Mouse (Mus musculus): ENCODE results near the gene Snx30. TPM values are rescaled to one million over a fixed set of nuclear protein-coding genes. Genes with fewer than 3 reads are reported as not detected.

The Snx30 gene
- polyA plus RNA-seq, 1 experiment from 2014 or later, result 3.4 TPM

DNA sequence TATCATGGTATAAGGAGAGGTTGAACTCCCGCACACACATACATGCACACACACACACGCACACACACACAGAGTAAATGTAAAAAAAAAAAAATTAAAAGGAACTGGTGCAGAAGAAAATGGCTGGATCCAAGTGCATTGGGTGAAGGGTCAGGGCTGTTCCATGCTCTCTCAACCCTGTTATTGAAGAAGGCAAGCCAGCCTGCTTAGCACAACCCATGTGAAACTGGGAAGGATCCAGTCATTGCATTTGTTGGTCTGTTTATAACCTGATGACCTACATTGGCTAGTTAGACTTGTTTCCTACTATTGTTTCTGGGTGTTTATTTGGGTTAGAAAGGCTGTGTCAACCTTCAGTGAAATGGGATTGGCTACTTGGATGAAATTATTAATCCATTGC, 103.1 kb downstream of the Snx30 start:
- Histone ChIP-seq H3K4me3 (replicated peaks) (no peak overlapping the region), H3K27me3 (peaks cover 5% of the 10 kb centered on the region), H3K9me3 (replicated peaks) (no peaks in the 10 kb centered on the region), H3K4me2 (no peak overlapping the region), H3K36me3 (no peaks in the 10 kb centered on the region), H3K4me1 (replicated peaks) (no peaks in the 10 kb centered on the region), H3K9ac (no peak overlapping the region), H3K27ac (no peak overlapping the region)
- DNase-seq, result no peak
- ATAC-seq (ENCODE audit: low read depth), result no peak
- 76% methylated on average over 2 of the region's 2 CpGs for WGBS (ENCODE audit: insufficient replicate concordance)

DNA sequence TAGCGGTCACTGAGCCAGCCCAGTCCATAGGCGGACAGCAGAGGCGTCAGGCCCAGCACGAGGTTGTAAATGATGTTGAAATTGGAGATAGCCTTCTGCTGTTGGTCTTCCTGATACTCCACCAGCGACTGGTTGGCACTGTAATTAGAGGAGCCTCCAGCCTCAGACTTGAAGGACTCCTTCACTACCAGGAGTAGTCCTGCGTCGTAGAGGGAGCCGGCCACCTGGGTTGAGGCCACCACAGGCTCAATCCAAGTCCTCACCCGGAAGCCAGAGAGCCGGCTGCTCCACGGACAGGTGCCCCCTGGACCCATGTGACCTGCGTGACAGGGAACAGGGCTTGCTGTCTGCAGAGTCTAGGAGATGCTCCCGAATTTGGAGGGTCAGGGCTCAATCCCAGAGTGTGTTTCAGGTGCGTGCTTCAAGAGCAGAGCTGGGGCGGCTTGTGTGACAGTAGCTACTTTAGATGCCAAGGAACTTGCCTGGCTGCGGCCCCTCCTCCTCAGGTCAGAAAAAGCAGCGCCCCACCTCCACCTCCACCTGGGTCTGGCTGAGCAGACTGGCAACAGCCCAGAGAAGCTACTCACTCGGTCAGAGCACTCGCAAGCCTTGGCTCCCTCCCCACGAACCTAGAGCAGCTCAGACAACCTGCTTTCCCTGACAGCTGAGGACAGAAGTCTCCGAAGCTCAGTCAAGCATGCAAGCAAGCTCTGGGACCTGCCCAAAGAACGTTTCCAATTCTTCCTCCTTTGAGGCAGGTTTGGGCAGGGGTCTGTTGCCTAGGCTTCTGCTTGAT, 109.2 kb downstream of the Snx30 start, which contains the start of gene Slc46a2:
TSS of gene Slc46a2 (minus strand) at position 449 of the 796 bp plus-strand sequence.
- Histone ChIP-seq H3K9ac (no peak within 1 kb of the TSS), H3K4me2 (no peak within 1 kb of the TSS), H3K27me3 (peaks cover 22% of the 10 kb centered on the region), H3K27ac (no peak within 1 kb of the TSS), H3K9me3 (replicated peaks) (no peaks in the 10 kb centered on the region), H3K36me3 (no peaks in the 10 kb centered on the region), H3K4me3 (replicated peaks) (no peak within 1 kb of the TSS), H3K4me1 (replicated peaks) (no peaks in the 10 kb centered on the region)
- ATAC-seq (ENCODE audit: low read depth) (no peak), DNase-seq (no peak)
- WGBS (ENCODE audit: insufficient replicate concordance), result 18% methylated on average over 22 of the region's 22 CpGs

DNA sequence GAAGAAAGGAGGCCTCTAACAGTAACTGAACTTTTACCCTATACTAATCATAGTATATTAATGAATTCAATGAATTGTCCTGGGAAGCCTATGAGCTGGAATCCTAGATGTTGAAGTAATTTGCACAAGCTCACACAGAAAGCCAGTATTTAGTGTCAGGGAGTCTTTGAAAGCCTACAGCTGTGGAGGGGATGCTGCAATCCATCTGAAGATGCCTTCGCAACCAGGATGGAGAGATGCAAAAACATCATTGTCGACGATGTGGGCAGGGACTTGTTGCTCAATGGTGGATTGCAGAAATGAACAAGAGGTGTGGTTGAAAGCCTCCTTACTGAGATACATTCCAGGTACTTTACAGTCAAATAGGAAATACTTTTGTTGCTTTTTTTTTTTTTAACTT, 112.3 kb downstream of the Snx30 start:
- WGBS (ENCODE audit: insufficient replicate concordance), result 77% methylated on average over 3 of the region's 3 CpGs
- H3K4me3 ChIP-seq (replicated peaks), result no peak overlapping the region

GRCm38 (mm10) chr4:59925082-59925481, 119.4 kb downstream of the Snx30 start:
- 65% methylated on average over 9 of the region's 9 CpGs for WGBS (ENCODE audit: insufficient replicate concordance)
- Histone ChIP-seq H3K4me2 (no peak overlapping the region), H3K27me3 (no peaks in the 10 kb centered on the region), H3K9me3 (replicated peaks) (no peaks in the 10 kb centered on the region), H3K4me3 (replicated peaks) (no peak overlapping the region), H3K9ac (no peak overlapping the region), H3K27ac (no peak overlapping the region), H3K4me1 (replicated peaks) (no peaks in the 10 kb centered on the region), H3K36me3 (no peaks in the 10 kb centered on the region)
- ATAC-seq (ENCODE audit: low read depth) (no peak), DNase-seq (no peak)

More for the DNA sequence above, 112.3 kb downstream of the Snx30 start:
- H3K9me3 ChIP-seq (replicated peaks), result no peaks in the 10 kb centered on the region
- DNase-seq (no peak), ATAC-seq (ENCODE audit: low read depth) (no peak)
- H3K9ac ChIP-seq, result no peak overlapping the region
- H3K36me3 ChIP-seq, result no peaks in the 10 kb centered on the region
- H3K4me1 ChIP-seq (replicated peaks), result no peaks in the 10 kb centered on the region
- H3K27me3 ChIP-seq, result peaks cover 22% of the 10 kb centered on the region
- no peak overlapping the region for H3K4me2 ChIP-seq
- no peak overlapping the region for H3K27ac ChIP-seq

GRCm38 (mm10) chr4:59927666-59928065, 122.0 kb downstream of the Snx30 start:
- H3K4me3 ChIP-seq (replicated peaks), result no peak overlapping the region

DNA sequence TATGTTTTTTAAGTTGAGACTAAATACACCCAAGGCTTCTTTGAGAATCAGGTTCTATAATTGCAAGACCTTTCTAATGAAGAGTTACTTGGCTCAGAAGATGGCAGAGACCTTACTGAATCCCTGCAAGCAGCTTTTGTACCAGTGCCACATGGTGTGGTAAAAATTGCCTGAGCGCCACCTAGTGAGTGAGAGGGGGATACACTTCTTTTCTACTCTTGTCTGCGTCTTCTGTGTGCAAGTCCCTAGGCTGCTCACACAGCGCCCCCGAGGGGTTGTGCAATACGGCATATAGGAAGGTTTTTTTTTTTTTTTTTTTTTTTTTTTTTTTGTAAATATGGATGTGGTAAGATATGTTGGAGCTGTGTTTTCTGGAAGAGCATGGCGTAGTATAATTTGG, 122.7 kb downstream of the Snx30 start:
- Histone ChIP-seq H3K36me3 (no peaks in the 10 kb centered on the region), H3K4me2 (no peak overlapping the region), H3K27me3 (no peaks in the 10 kb centered on the region), H3K4me1 (replicated peaks) (no peaks in the 10 kb centered on the region), H3K4me3 (replicated peaks) (no peak overlapping the region), H3K9ac (no peak overlapping the region), H3K9me3 (replicated peaks) (no peaks in the 10 kb centered on the region), H3K27ac (no peak overlapping the region)
- DNase-seq (peak; percentile 32), ATAC-seq (ENCODE audit: low read depth) (peak; percentile 60)
- WGBS (ENCODE audit: insufficient replicate concordance), result 3% methylated on average over 6 of the region's 6 CpGs

More at GRCm38 (mm10) chr4:59927666-59928065, 122.0 kb downstream of the Snx30 start:
- DNase-seq (no peak), ATAC-seq (ENCODE audit: low read depth) (no peak)
- no peaks in the 10 kb centered on the region for H3K4me1 ChIP-seq (replicated peaks)
- H3K27ac ChIP-seq, result no peak overlapping the region
- H3K9me3 ChIP-seq (replicated peaks), result no peaks in the 10 kb centered on the region
- H3K36me3 ChIP-seq, result no peaks in the 10 kb centered on the region
- 48% methylated on average over 3 of the region's 3 CpGs for WGBS (ENCODE audit: insufficient replicate concordance)
- no peak overlapping the region for H3K9ac ChIP-seq
- H3K27me3 ChIP-seq, result no peaks in the 10 kb centered on the region
- H3K4me2 ChIP-seq, result no peak overlapping the region

DNA sequence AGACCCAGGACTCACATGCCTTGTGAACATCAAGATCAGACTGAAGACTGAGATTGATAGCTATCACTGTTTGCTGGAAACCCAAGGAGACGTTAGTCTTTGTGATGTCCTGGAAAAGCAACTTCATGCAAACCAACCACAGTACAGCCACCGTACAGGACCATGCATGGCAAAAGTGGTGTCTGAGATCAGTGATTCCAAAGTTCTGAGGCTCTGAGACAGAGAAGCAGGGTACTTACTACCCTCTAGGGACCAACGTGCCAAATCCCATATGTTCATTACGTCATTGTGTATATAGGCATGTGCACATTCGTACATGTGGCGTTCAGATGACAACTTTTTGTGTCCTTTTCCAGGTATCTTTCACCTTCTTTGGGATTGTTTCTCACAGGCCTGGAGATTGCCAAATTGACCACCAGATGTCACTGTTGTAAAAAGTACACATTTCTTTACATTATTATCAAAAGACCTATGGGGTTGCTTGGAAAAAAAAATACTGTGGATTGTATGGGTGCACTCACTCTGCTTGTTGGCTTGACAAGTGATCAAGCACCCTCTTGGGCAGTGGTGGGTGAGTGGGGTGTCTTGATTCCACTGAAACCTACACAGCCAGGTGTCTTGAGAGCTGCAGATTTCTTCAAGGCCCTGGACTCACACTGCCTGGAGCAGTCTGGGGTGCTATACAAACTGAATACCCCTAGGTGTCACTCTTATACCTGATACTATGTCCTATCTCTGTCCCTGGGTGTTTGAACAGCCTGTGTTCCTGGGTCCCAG, 127.1 kb downstream of the Snx30 start:
- Histone ChIP-seq H3K9me3 (replicated peaks) (no peaks in the 10 kb centered on the region), H3K9ac (no peak overlapping the region), H3K27me3 (no peaks in the 10 kb centered on the region), H3K27ac (no peak overlapping the region), H3K36me3 (no peaks in the 10 kb centered on the region), H3K4me2 (no peak overlapping the region), H3K4me1 (replicated peaks) (no peaks in the 10 kb centered on the region), H3K4me3 (replicated peaks) (no peak overlapping the region)
- ATAC-seq (ENCODE audit: low read depth) (peak; percentile 53), DNase-seq (no peak)
- 42% methylated on average over 6 of the region's 6 CpGs for WGBS (ENCODE audit: insufficient replicate concordance)

- no peak overlapping the region for H3K27ac ChIP-seq
- H3K4me1 ChIP-seq (replicated peaks), result no peaks in the 10 kb centered on the region
- DNase-seq (no peak), ATAC-seq (ENCODE audit: low read depth) (no peak)
- H3K27me3 ChIP-seq, result no peaks in the 10 kb centered on the region
- H3K9me3 ChIP-seq (replicated peaks), result no peaks in the 10 kb centered on the region
- WGBS (ENCODE audit: insufficient replicate concordance), result 47% methylated on average over 2 of the region's 2 CpGs
- H3K4me2 ChIP-seq, result no peak overlapping the region
- no peak overlapping the region for H3K4me3 ChIP-seq (replicated peaks)
- H3K36me3 ChIP-seq, result no peaks in the 10 kb centered on the region
- H3K9ac ChIP-seq, result no peak overlapping the region
These were observed 131.9 kb downstream of the Snx30 start for GRCm38 (mm10) chr4:59937543-59937942.

Other genes starting within 250 kb of the Snx30 start
- gene Hsdl2, start 224.3 kb upstream of the Snx30 start, polyA plus RNA-seq (2015; fragmentation: Nextera tagmentation; extraction: Ambion mirVana), result 18.2 and 23.8 TPM in 2 replicates
- gene E130308A19Rik, start 179.6 kb upstream of the Snx30 start, polyA plus RNA-seq (2015; fragmentation: Nextera tagmentation; extraction: Ambion mirVana), result 8.1 and 9.5 TPM in 2 replicates
- 24.7 and 30.0 TPM in 2 replicates for gene Inip, start 4.3 kb upstream of the Snx30 start, polyA plus RNA-seq (2015; fragmentation: Nextera tagmentation; extraction: Ambion mirVana)
- not detected in 2 replicates for gene Slc46a2, start 109.2 kb downstream of the Snx30 start, polyA plus RNA-seq (2015; fragmentation: Nextera tagmentation; extraction: Ambion mirVana)
- not detected in 2 replicates for gene Mup4, start 154.9 kb downstream of the Snx30 start, polyA plus RNA-seq (2015; fragmentation: Nextera tagmentation; extraction: Ambion mirVana)
- gene Mup6, start 158.5 kb downstream of the Snx30 start, polyA plus RNA-seq (2015; fragmentation: Nextera tagmentation; extraction: Ambion mirVana), result not detected in 2 replicates

Data from liver, embryonic 13.5 days (tissue).